Mouse (Mus musculus): Measurements from ENCODE around the gene Prr36. TPM values are rescaled to one million over a fixed set of nuclear protein-coding genes. Genes with fewer than 3 reads are reported as not detected.
A peak's percentile ranks its signal among the peaks of the same experiment; 100 is the strongest.

Gene Prr36
- polyA plus RNA-seq, 1 experiment from 2014 or later, result 37.1 TPM

- peak overlapping the region; percentile 95 for H3K27ac ChIP-seq (replicated peaks)
- no peak for ATAC-seq (ENCODE audit: low FRiP score, low read depth)
- H3K9me3 ChIP-seq, result no peaks in the 10 kb centered on the region
- H3K27me3 ChIP-seq, result peaks cover 11% of the 10 kb centered on the region; the same call in 1 of the 2 replicates
- peaks cover 27% of the 10 kb centered on the region for H3K4me1 ChIP-seq
- H3K4me2 ChIP-seq (replicated peaks), result peak overlapping the region; percentile 81
- peaks cover 15% of the 10 kb centered on the region for H3K36me3 ChIP-seq
- peak overlapping the region; percentile 85 for H3K4me3 ChIP-seq
- 22% methylated on average over 15 of the region's 15 CpGs for WGBS
- H3K9ac ChIP-seq (replicated peaks), result peak overlapping the region; percentile 73
Observed at GRCm38 (mm10) chr8:4237814-4238433, 20.7 kb upstream of the Prr36 start.

- peaks cover 37% of the 10 kb centered on the region for H3K27me3 ChIP-seq
- H3K9ac ChIP-seq (replicated peaks), result no peak overlapping the region
- 67% methylated on average over 10 of the region's 10 CpGs for WGBS
- no peak overlapping the region for H3K4me3 ChIP-seq
- no peaks in the 10 kb centered on the region for H3K36me3 ChIP-seq
- no peak for ATAC-seq (ENCODE audit: low FRiP score, low read depth)
- no peak overlapping the region for H3K27ac ChIP-seq (replicated peaks)
- H3K4me2 ChIP-seq (replicated peaks), result no peak overlapping the region
- H3K9me3 ChIP-seq, result no peaks in the 10 kb centered on the region
- peaks cover 7% of the 10 kb centered on the region for H3K4me1 ChIP-seq
Observed at GRCm38 (mm10) chr8:4230612-4231351, 13.5 kb upstream of the Prr36 start.

GRCm38 (mm10) chr8:4229784-4230183, 12.5 kb upstream of the Prr36 start:
- no peak overlapping the region for H3K4me2 ChIP-seq (replicated peaks)
- no peak for ATAC-seq (ENCODE audit: low FRiP score, low read depth)
- H3K27ac ChIP-seq (replicated peaks), result no peak overlapping the region
- no peaks in the 10 kb centered on the region for H3K36me3 ChIP-seq
- peaks cover 7% of the 10 kb centered on the region for H3K4me1 ChIP-seq
- peaks cover 28% of the 10 kb centered on the region for H3K27me3 ChIP-seq
- no peak overlapping the region for H3K9ac ChIP-seq (replicated peaks)
- no peaks in the 10 kb centered on the region for H3K9me3 ChIP-seq
- no peak overlapping the region for H3K4me3 ChIP-seq
- 71% methylated on average over 5 of the region's 5 CpGs for WGBS

GRCm38 (mm10) chr8:4227919-4228318, 10.7 kb upstream of the Prr36 start:
- H3K4me1 ChIP-seq, result peaks cover 7% of the 10 kb centered on the region
- no peak overlapping the region for H3K4me2 ChIP-seq (replicated peaks)
- 91% methylated on average over 4 of the region's 4 CpGs for WGBS
- H3K36me3 ChIP-seq, result no peaks in the 10 kb centered on the region
- no peak for ATAC-seq (ENCODE audit: low FRiP score, low read depth)
- H3K9ac ChIP-seq (replicated peaks), result no peak overlapping the region
- no peak overlapping the region for H3K27ac ChIP-seq (replicated peaks)
- peaks cover 36% of the 10 kb centered on the region for H3K27me3 ChIP-seq
- H3K9me3 ChIP-seq, result no peaks in the 10 kb centered on the region
- H3K4me3 ChIP-seq, result no peak overlapping the region

- peaks cover 7% of the 10 kb centered on the region for H3K4me1 ChIP-seq
- peak; percentile 52; the same call in 1 of the 2 replicates for ATAC-seq (ENCODE audit: low FRiP score, low read depth)
- H3K27ac ChIP-seq (replicated peaks), result no peak within 1 kb of the TSS
- H3K27me3 ChIP-seq, result peaks cover 36% of the 10 kb centered on the region
- H3K4me2 ChIP-seq (replicated peaks), result peak within 1 kb of the TSS; percentile 45
- 0 out of 2 replicates have a peak within 1 kb of the TSS, but pooled peaks have one; percentile 31 for H3K9ac ChIP-seq (replicated peaks)
- H3K4me3 ChIP-seq, result peak within 1 kb of the TSS; percentile 21
- no peaks in the 10 kb centered on the region for H3K36me3 ChIP-seq
- 5% methylated on average over 33 of the region's 33 CpGs for WGBS
- no peaks in the 10 kb centered on the region for H3K9me3 ChIP-seq
Observed at GRCm38 (mm10) chr8:4226739-4227347, 9.6 kb upstream of the Prr36 start, which contains the start of gene Lrrc8e. Gene Lrrc8e (plus strand): TSS chr8:4226827.

- Histone ChIP-seq H3K36me3 (no peaks in the 10 kb centered on the region), H3K9ac (replicated peaks) (no peak overlapping the region), H3K27me3 (peaks cover 38% of the 10 kb centered on the region), H3K27ac (replicated peaks) (no peak overlapping the region), H3K9me3 (no peaks in the 10 kb centered on the region), H3K4me3 (peak overlapping the region; percentile 21), H3K4me2 (replicated peaks) (peak overlapping the region; percentile 45), H3K4me1 (peaks cover 7% of the 10 kb centered on the region)
- no peak for ATAC-seq (ENCODE audit: low FRiP score, low read depth)
- 25% methylated on average over 4 of the region's 4 CpGs for WGBS
Observed at GRCm38 (mm10) chr8:4226323-4226722, 9.1 kb upstream of the Prr36 start.

GRCm38 (mm10) chr8:4222059-4222458, 4.8 kb upstream of the Prr36 start:
- H3K36me3 ChIP-seq, result no peaks in the 10 kb centered on the region
- no peak overlapping the region for H3K4me3 ChIP-seq
- H3K27ac ChIP-seq (replicated peaks), result no peak overlapping the region
- no peak overlapping the region for H3K9ac ChIP-seq (replicated peaks)
- peaks cover 13% of the 10 kb centered on the region for H3K4me1 ChIP-seq
- no peak for ATAC-seq (ENCODE audit: low FRiP score, low read depth)
- H3K4me2 ChIP-seq (replicated peaks), result no peak overlapping the region
- peaks cover 26% of the 10 kb centered on the region for H3K27me3 ChIP-seq
- no peaks in the 10 kb centered on the region for H3K9me3 ChIP-seq

- Histone ChIP-seq H3K9ac (replicated peaks) (no peak overlapping the region), H3K36me3 (0 out of 2 replicates have a peak, but pooled peaks cover 4% of the 10 kb centered on the region), H3K4me1 (peaks cover 23% of the 10 kb centered on the region), H3K9me3 (no peaks in the 10 kb centered on the region), H3K27me3 (peaks cover 23% of the 10 kb centered on the region), H3K4me3 (no peak overlapping the region), H3K4me2 (replicated peaks) (no peak overlapping the region), H3K27ac (replicated peaks) (no peak overlapping the region)
- 95% methylated on average over 3 of the region's 3 CpGs for WGBS
- ATAC-seq (ENCODE audit: low FRiP score, low read depth), result no peak
Observed at GRCm38 (mm10) chr8:4219617-4220016, 2.4 kb upstream of the Prr36 start.

GRCm38 (mm10) chr8:4216296-4216695, 963 bp downstream of the Prr36 start:
- H3K27me3 ChIP-seq, result peaks cover 23% of the 10 kb centered on the region; the same call in 1 of the 2 replicates
- no peaks in the 10 kb centered on the region for H3K9me3 ChIP-seq
- peak overlapping the region; percentile 57 for H3K4me3 ChIP-seq
- H3K27ac ChIP-seq (replicated peaks), result peak overlapping the region; percentile 86
- 4% methylated on average over 18 of the region's 18 CpGs for WGBS
- H3K36me3 ChIP-seq, result peaks cover 11% of the 10 kb centered on the region; the same call in 1 of the 2 replicates
- H3K9ac ChIP-seq (replicated peaks), result peak overlapping the region; percentile 76
- peaks cover 45% of the 10 kb centered on the region for H3K4me1 ChIP-seq
- no peak; the same call in 1 of the 2 replicates for ATAC-seq (ENCODE audit: low FRiP score, low read depth)
- H3K4me2 ChIP-seq (replicated peaks), result peak overlapping the region; percentile 82

- Histone ChIP-seq H3K36me3 (peaks cover 31% of the 10 kb centered on the region), H3K27me3 (peaks cover 20% of the 10 kb centered on the region; the same call in 1 of the 2 replicates), H3K27ac (replicated peaks) (0 out of 2 replicates have a peak overlapping the region, but pooled peaks have one; percentile 8), H3K9ac (replicated peaks) (peak overlapping the region; percentile 65), H3K4me2 (replicated peaks) (peak overlapping the region; percentile 82), H3K4me1 (peaks cover 45% of the 10 kb centered on the region), H3K9me3 (no peaks in the 10 kb centered on the region), H3K4me3 (peak overlapping the region; percentile 57)
- WGBS, result 12% methylated on average over 33 of the region's 33 CpGs
- ATAC-seq (ENCODE audit: low FRiP score, low read depth), result peak; percentile 4; the same call in 1 of the 2 replicates
Observed at GRCm38 (mm10) chr8:4214006-4214980, 3.0 kb downstream of the Prr36 start.
